Mouse (Mus musculus) left cerebral cortex, adult 11 months (tissue): ENCODE measurements around the gene Il1rapl2.
"Not testable (repeated sequence)": the region's sequence is repeated elsewhere in the genome, so short reads cannot be mapped to it uniquely, and the experiment has no call there.

ENCODE experiments used
- DNase-seq: peaks from one replicate; pipeline ENCODE4 v3.0.0; 2022; ENCODE audit warnings: low spot score

The Il1rapl2 gene

DNA sequence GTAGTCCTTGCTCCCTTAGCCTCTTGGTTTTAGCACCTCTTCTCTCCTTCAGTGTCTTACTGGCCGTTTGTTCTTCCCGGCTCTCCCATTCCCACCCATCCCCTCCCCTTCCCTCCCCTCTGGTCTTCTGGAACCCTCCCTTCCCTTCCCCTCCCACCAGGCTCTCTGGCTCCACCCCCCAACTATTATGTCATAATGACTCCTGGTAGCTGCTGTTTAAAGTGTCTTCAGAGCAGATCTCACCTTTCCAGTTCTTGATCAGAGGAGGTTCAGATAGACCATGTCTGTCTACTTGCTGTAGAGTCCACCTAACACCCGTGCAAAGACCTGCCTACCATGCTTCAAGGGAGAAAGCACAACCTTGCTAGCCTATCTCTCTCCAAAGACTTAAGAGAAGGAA lies 639.1 kb downstream of the Il1rapl2 start, which contains the start of gene Tex13a:
Tex13a (minus strand) TSS at position 101 of the 400 bp plus-strand sequence.
- DNase-seq = no peak

DNA sequence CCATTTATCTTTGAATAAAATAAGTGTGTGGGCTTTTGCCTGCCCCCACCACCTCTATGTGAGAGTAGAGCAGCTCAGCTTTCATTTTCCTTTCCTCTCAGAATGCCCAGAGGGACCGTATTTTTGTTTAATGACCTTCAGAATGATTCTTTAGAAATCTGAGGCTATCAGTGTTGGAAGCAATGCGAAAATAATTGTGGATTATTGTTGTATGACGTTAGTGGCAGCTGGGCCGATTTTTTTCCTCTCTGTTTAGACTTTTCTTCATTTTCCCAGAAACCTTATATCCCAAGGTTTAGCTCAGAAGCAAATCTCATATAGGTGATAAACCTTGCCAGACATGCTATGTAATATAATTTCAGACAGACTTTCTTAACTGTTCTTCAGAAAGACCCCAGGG lies 664.2 kb downstream of the Il1rapl2 start:
- DNase-seq = no peak

DNA sequence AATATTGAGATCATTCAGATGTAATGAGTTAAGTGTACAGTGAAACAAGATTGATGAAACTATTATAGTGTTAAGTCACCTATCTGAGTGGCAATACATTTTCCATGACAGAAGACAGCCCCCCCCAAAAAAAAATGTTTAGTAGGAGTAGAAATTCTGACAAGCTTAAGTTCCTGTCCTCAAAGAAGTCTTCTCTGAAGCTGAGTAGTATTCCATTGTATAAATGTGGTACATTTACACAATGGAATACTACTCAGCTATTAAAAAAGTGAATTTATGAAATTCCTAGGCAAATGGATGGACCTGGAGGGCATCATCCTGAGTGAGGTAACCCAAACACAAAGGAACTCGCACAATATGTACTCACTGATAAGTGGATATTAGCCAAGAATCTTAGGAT lies 778.3 kb downstream of the Il1rapl2 start:
- not testable (repeated sequence) for DNase-seq

DNA sequence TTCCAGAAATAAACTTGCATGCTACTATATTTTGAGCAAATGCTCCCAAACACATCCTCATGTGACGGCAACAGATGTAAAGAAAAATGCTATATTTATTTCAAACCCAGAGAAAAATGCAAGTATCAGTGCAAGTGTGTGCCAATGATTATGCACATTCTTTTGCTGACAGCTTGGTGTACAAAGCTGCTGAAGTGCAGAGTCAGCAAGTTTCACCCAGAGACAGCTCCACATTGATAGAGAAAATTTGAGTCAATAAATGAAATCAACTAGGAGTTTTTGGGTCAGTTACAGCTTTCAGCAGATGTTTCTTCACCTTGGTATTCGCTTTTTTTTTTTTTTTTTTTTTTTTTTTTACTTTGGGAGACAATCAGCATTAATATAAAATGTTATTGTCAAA lies 863.4 kb downstream of the Il1rapl2 start:
- no peak for DNase-seq

DNA sequence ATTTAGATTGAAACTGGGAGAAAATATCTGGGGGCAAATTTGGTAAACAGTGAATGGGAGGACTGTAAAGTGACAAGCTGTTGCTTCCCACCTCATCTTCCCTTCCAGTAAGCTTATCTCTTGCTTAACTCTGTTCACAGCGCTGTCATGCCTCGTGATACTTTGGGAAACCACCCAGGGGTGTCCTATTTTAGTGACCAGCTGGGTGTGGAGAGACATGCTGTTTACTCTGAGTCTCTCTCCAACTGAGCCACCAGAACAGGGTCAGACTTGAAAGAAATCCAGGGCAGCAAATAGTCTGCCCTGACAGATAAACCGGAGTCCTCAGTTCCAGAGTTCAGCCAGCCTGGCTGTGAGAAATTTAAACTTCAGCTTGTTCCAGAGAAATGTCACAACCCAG lies 867.5 kb downstream of the Il1rapl2 start:
- no peak for DNase-seq

DNA sequence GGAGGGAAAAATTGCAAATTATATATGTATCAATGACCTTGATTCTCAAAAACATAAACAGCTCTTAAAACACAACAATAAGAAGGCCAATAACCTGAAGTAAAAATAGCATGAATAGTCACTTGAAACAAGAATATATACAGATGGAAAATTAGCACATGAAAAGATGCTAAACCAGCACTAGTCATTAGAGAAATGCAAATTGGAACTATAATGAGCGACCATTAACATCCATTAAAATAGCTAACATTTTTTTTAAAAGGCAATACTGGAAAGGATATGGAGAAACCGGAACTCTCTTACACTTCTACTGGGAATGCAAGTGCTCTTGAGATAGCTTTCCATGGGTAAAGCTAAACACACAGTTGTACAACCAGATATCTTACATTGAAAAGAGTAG lies 879.4 kb downstream of the Il1rapl2 start:
- no peak for DNase-seq

DNA sequence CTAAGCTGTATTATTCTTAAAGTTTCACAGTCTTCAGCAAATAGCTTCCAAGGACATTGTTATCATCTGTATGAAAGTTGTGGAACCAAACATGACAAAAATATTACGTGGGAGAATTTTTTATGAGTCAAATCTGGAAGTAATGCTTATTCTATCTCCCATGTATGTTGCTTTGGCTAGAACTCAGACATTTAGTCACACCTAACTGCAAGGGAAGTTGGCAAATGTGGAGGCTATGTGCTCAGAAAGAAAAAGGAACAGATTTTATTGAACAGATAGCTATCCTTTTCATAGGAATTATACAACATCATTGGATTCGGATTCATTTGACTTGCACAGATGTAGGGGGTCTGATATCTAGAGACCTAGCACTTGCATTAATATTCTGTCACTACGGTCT lies 908.1 kb downstream of the Il1rapl2 start:
- no peak for DNase-seq

DNA sequence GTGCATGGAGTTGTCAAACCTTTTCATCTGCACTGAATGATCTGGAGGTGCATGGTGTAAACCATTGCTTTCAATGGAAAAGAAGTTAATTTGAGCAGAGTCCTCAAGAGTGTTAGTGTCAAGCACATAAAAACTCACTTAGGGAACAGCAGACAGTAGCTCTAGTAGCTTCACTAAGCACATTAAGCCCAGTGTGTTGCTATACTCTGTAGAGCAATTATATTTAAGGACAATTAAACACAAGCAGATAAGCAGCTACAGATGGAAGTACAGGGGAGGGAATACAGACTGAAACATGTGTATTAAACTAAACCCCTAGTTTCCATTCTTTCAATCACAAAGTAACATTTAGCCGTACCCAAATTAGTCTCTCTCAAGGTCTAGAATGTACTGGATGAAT lies 930.1 kb downstream of the Il1rapl2 start:
- DNase-seq = no peak

DNA sequence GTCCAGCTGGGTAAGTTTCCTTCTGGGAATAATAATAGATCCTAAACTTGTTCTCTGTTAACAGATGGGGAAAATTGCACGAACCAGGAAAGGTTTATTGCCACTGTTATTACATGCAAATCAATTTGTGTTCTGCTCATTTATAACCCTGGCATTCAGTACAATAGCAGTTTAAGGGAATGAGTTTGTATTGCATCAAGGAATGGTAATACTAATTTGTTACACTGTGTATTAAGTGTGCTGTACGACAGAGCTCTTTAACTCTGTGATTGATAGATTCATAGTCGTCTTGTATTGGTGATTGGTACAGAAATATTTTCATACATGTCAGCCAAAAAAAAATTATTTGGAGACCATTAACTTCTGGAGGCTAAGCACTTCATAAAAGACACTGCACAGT lies 934.6 kb downstream of the Il1rapl2 start:
- no peak for DNase-seq

DNA sequence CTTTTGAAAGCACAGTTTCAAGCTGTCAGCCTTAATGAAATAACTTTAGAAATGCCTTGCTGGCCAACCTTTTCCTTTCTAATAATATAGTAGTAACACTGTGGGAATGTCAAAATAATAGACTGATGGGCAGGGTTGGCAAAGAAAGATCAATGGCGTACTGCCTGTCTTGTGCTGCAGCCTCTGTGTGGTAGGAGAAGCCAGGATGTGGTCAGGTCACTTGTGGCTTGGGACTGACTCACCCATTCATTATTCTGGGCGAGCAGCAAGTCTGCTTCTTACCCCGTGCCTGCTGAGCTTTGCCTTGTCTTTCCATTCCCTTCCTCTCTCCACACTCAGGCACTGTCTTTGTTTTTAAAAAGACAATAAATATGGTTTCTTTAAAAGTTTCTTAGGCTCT lies 1049.7 kb downstream of the Il1rapl2 start:
- DNase-seq = no peak

DNA sequence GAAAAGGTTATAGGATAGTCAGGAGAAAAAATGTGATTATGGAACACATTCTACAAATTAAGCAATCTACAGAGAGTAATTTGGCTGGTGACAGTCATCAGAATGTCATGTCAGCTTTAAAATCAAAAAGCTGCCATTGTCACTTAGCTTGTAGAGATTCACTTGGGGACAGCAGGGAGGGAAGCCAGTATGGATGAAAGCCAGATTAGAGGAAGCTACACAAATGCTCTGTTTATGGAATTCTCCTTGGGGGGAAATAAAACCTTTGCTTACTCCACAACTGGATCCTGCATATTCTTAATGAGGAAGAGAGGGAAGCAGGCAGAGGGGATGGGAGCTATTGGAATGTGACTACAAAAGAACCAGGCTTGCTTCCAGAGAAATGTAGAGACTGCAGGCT lies 1054.9 kb downstream of the Il1rapl2 start:
- DNase-seq = no peak

DNA sequence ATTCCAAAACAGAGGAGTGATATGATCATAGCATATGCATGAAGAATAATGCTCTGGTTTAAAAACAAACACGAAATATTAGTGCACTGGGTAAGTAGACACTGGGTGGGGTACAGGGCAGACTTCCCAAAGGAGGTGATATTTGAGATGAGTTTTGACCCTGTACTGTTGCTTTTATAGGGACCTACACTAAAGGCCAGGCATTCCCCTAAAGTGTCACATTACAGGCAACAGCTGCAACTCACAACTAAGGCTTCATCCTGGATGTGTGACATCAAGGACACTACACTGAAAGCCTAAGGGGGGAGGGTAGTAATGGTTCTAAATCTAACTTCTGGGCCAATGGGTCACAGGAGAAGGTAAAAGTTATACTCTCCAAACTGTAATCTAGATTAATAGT lies 1152.0 kb downstream of the Il1rapl2 start:
- no peak for DNase-seq

DNA sequence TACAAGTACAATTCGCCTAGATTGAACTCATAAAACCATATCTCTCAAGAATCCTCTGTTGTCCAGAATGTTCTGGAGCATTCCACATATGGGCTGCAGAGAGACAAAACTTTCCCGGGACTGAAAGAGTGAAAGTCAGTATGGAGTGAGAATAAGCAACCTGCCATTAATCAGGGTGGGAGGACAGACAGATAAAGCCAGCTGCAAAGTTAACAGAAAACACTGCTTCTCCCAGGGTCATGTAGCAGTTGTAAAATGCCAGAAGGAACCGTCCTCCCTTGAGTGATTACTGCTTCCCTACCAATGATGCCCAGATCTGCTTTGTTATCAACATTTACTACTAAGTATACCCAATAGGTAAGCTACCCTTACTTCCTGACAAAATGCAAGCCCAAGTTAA lies 1230.5 kb downstream of the Il1rapl2 start:
- no peak for DNase-seq

DNA sequence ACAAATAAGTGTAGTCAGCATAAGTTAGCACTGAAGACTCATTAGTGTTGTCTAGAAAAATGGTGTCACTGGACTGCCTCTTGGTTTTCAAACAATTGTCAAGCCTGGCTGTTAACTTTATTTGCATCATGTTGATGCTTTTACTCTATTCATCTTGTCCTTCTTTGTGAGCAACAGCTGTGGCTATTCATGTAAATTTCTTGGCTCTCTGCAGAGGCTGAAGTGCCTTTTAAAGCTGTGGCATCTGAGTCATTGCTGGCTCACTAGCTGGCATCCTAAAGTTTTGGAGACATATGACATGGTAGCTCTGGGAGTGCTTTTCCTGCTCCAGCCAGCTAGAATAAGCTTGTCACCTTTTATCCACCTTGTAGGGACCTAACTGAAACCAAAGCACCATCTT lies 1261.5 kb downstream of the Il1rapl2 start:
- no peak for DNase-seq

DNA sequence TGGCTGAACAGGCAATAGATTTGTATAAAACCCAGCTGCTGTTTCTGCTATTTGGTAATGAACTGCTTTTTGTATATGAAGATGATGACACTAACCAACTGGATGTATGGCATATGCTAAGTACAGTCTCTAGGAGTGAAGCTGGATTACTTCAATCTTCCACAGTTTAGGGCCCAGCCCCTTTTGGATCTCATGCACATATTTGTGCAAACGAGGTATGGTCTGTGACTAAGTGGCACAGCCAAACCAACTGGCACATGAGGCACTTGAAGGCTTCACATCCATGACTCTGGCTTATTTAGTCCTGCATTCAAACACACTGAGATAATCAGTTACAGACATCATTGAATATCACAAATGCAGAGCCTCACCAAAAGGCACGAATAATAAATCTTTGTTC lies 1263.5 kb downstream of the Il1rapl2 start:
- no peak for DNase-seq

DNA sequence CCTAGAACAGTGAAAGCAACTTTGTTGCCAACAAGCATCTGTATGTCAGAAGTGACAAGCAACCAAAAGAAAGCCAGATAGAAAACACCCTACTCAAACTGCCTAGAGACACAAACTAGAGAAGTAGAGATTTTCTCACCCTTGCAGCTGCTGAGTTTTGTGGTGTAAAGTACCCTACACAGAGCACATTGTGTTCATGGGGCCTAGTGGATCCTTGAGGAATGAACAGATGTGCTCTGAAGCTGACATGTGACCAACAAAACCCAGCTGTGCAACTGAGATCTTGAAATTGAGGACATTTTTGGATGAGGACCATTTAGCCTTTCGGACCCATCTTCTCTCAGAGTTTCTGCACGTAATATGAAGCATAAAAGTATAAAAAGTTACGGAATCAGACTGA lies 1268.0 kb downstream of the Il1rapl2 start:
- DNase-seq = no peak
